Mouse (Mus musculus) stomach, embryonic 14.5 days (tissue): Measurements from ENCODE around the gene Ak5. TPM values are rescaled to one million over a fixed set of nuclear protein-coding genes. Genes with fewer than 3 reads are reported as not detected.

ENCODE experiments used
- ATAC-seq: fragments of 200-750 bp; cut with Nextera tagmentation; 2 replicates; pipeline ENCODE4 v1.8.0; 2017; ENCODE audit warnings: low read depth, moderate TSS enrichment; ENCODE audit not compliant: insufficient number of reproducible peaks, insufficient read depth, low FRiP score
- H3K27ac ChIP-seq: fragments of 300-500 bp; sonication (generic); 2 replicates; pipeline ENCODE4 v1.5.1; 2014; ENCODE audit warnings: mild to moderate bottlenecking, low read length, moderate library complexity, mixed read lengths
- H3K27me3 ChIP-seq: fragments of 300-500 bp; sonication (generic); 2 replicates; pipeline ENCODE4 v1.6.1; 2014; ENCODE audit warnings: low read length, control low read depth, mixed read lengths; ENCODE audit not compliant: control insufficient read depth, insufficient read depth
- H3K36me3 ChIP-seq: fragments of 300-500 bp; sonication (generic); 2 replicates; pipeline ENCODE4 v1.6.1; 2014; ENCODE audit warnings: mild to moderate bottlenecking, control low read depth, low read length, moderate library complexity, mixed read lengths; ENCODE audit not compliant: control insufficient read depth, insufficient read depth
- H3K4me1 ChIP-seq: fragments of 300-500 bp; sonication (generic); 2 replicates; pipeline ENCODE4 v1.6.1; 2014; ENCODE audit warnings: low read length, control low read depth, mixed read lengths; ENCODE audit not compliant: control insufficient read depth, insufficient read depth
- H3K4me2 ChIP-seq: fragments of 300-500 bp; sonication (generic); replicated peaks from 2 replicates; pipeline ENCODE4 v1.6.1; 2014; ENCODE audit warnings: low read depth, low read length, control low read depth
- H3K4me3 ChIP-seq: fragments of 300-500 bp; sonication (generic); 2 replicates; pipeline ENCODE4 v1.5.1; 2014; ENCODE audit warnings: low read depth, low read length, control low read depth
- H3K9ac ChIP-seq: fragments of 300-500 bp; sonication (generic); replicated peaks from 2 replicates; pipeline ENCODE4 v1.6.1; 2014; ENCODE audit warnings: low read depth, mild to moderate bottlenecking, control low read depth, low read length, moderate library complexity, mixed read lengths
- H3K9me3 ChIP-seq: fragments of 300-500 bp; sonication (generic); 2 replicates; pipeline ENCODE4 v1.6.1; 2016; ENCODE audit warnings: low read depth, low read length, control low read depth; ENCODE audit not compliant: control insufficient read depth
- WGBS: fragments of 180-500 bp; shearing (Covaris S2); extraction: QIAGEN DNeasy Blood & Tissue Kit; methylation state at CpG from one replicate; pipeline ENCODE4 v1.1.7; 2014; 5-methylcytosine and 5-hydroxymethylcytosine counted together
- polyA plus RNA-seq: library from polyadenylated mRNA; unstranded; fragments of >200 nt; fragmentation: Nextera tagmentation; extraction: Ambion mirVana; gene quantifications from 2 replicates; pipeline ENCODE4 v1.2.1, GENCODE M21; 2014

The Ak5 gene
- polyA plus RNA-seq, 1 experiment from 2014 or later = 8.1 TPM

DNA sequence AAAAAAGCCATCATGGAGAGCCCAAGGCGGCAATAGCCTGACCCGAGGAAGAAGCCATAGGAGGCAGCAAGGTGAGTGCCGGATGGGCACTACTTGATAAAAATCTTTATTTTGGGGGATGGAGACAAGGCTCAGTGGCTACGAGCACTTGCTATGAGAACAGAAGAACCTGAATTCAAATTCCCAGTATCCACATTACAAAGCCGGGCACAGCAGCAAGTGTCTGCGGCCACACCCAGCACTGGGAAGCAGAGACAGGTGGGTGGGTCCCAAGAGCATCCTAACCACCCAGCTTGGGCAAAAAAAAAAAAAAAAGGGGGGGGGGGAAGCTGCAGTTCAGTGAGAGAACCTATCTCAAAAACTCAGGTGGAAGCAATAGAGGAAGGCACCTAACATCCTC is 187.8 kb downstream of the Ak5 start:
- no peak overlapping the region for H3K9ac ChIP-seq
- no peaks in the 10 kb centered on the region for H3K27me3 ChIP-seq
- H3K36me3 ChIP-seq = no peaks in the 10 kb centered on the region
- H3K27ac ChIP-seq = no peak overlapping the region
- no peak overlapping the region for H3K4me3 ChIP-seq
- peaks cover 25% of the 10 kb centered on the region for H3K4me1 ChIP-seq
- 82% methylated on average over 6 of the region's 6 CpGs for WGBS
- no peak overlapping the region for H3K4me2 ChIP-seq
- no peaks in the 10 kb centered on the region for H3K9me3 ChIP-seq
- no peak for ATAC-seq

GRCm38 (mm10) chr3:152478599-152479435 is 189.3 kb downstream of the Ak5 start:
- peak overlapping the region; percentile 64 for H3K4me2 ChIP-seq
- ATAC-seq = peak; percentile 80
- peak overlapping the region; percentile 42; the same call in 1 of the 2 replicates for H3K9ac ChIP-seq
- H3K9me3 ChIP-seq = no peaks in the 10 kb centered on the region
- peaks cover 15% of the 10 kb centered on the region; the same call in 1 of the 2 replicates for H3K4me1 ChIP-seq
- 3% methylated on average over 14 of the region's 16 CpGs for WGBS
- H3K4me3 ChIP-seq = peak overlapping the region; percentile 37
- no peaks in the 10 kb centered on the region for H3K36me3 ChIP-seq
- H3K27me3 ChIP-seq = no peaks in the 10 kb centered on the region
- peak overlapping the region; percentile 72; the same call in 1 of the 2 replicates for H3K27ac ChIP-seq

DNA sequence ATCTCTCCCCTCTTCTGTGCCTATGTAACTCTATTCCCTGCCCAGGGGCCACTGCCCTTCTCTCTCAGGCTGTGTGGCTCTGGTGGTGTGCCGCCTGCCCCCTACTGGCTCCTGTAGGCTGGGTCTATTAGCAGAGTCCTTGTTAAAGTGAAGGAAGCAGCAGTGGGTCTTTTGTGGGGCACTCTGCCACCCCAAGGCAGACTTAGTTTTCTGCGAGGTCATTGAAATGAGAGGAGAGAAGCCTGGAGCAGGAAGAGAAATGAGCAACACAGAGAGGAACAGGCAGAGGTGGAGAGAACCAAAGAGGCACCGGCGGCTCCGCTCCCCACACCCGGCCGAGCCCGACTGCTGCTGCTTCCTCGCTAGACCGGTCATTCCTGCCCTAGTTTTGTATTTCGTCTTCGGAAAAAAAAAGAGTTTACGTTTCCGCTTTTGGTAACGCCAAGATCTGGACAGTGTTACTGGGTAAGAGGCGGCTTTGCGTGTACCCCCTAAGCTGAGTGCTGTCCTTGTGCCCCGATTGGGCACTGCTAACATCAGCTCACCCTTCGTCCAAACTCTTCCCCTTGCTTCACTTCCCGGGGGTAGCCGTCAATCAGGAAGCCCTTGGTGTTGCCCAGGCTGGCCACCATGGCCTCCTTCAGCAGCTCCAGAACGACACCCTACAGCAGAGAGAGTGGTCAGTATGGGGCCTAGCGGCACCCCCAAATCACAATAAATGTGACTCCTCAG is 190.2 kb downstream of the Ak5 start:
- no peaks in the 10 kb centered on the region for H3K27me3 ChIP-seq
- peaks cover 13% of the 10 kb centered on the region; the same call in 1 of the 2 replicates for H3K4me1 ChIP-seq
- H3K4me3 ChIP-seq = peak overlapping the region; percentile 37
- H3K36me3 ChIP-seq = no peaks in the 10 kb centered on the region
- H3K4me2 ChIP-seq = peak overlapping the region; percentile 64
- no peaks in the 10 kb centered on the region for H3K9me3 ChIP-seq
- WGBS = 4% methylated on average over 23 of the region's 23 CpGs
- H3K27ac ChIP-seq = peak overlapping the region; percentile 72
- peak overlapping the region; percentile 42; the same call in 1 of the 2 replicates for H3K9ac ChIP-seq
- ATAC-seq = peak; percentile 73

DNA sequence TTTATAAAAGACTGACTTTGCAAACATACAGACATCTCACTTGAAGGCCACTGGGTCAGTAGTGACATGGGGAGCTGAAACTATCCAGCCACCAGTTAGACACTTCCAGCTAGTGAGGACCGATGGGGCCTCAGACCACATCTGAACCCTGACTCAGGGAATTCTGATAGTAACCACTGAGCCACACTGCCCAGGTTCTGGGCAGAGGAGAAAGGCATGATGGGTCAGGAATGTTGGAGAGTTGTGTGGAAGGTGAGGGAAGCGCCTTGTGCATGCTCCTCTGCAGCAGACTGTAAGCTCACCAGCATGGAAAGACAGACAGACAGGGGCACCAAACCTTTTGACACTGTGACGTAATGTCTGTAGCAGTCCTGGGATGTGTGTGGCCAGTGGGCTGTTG is 192.3 kb downstream of the Ak5 start:
- 91% methylated on average over 3 of the region's 3 CpGs for WGBS
- no peak for ATAC-seq

DNA sequence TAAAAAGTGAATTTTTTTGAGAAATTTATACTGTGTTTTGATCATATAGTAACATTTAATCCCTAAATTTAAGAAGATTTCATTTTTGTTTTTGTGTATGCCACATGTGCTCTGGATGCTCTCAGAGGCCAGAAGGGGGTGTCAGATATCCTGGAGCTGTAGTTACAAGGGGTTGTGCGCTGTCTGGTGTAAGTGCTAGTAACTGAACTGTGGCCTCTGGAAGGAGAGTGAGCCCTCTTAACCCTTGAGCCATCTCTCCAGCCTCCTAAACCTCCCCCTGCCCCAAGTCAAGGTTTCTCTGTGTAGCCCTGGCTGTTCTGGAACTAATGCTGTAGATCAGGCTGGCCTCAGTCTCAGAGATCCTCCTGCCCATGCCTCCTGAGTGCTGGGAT is 192.9 kb downstream of the Ak5 start:
- ATAC-seq = no peak
- Histone ChIP-seq H3K27me3 (no peaks in the 10 kb centered on the region), H3K9ac (no peak overlapping the region), H3K4me1 (peaks cover 10% of the 10 kb centered on the region; the same call in 1 of the 2 replicates), H3K4me2 (no peak overlapping the region), H3K9me3 (no peaks in the 10 kb centered on the region), H3K36me3 (no peaks in the 10 kb centered on the region), H3K4me3 (no peak overlapping the region), H3K27ac (no peak overlapping the region)
- WGBS = 83% methylated on average over 1 of the region's 1 CpGs

More for the DNA sequence above, 192.3 kb downstream of the Ak5 start:
- Histone ChIP-seq H3K4me1 (peaks cover 10% of the 10 kb centered on the region; the same call in 1 of the 2 replicates), H3K4me2 (no peak overlapping the region), H3K9me3 (no peaks in the 10 kb centered on the region), H3K36me3 (no peaks in the 10 kb centered on the region), H3K27me3 (no peaks in the 10 kb centered on the region), H3K9ac (no peak overlapping the region), H3K4me3 (no peak overlapping the region), H3K27ac (no peak overlapping the region)

GRCm38 (mm10) chr3:152474582-152475277 is 193.4 kb downstream of the Ak5 start:
- peaks cover 10% of the 10 kb centered on the region; the same call in 1 of the 2 replicates for H3K4me1 ChIP-seq
- no peak overlapping the region for H3K4me3 ChIP-seq
- no peak overlapping the region for H3K4me2 ChIP-seq
- H3K27ac ChIP-seq = no peak overlapping the region
- no peaks in the 10 kb centered on the region for H3K36me3 ChIP-seq
- no peaks in the 10 kb centered on the region for H3K9me3 ChIP-seq
- no peaks in the 10 kb centered on the region for H3K27me3 ChIP-seq
- WGBS = 58% methylated on average over 15 of the region's 15 CpGs
- no peak overlapping the region for H3K9ac ChIP-seq
- no peak for ATAC-seq

GRCm38 (mm10) chr3:152472676-152473075 is 195.5 kb downstream of the Ak5 start:
- H3K4me3 ChIP-seq = no peak overlapping the region
- H3K27me3 ChIP-seq = no peaks in the 10 kb centered on the region
- no peak for ATAC-seq
- no peaks in the 10 kb centered on the region for H3K36me3 ChIP-seq
- H3K9me3 ChIP-seq = no peaks in the 10 kb centered on the region
- H3K27ac ChIP-seq = no peak overlapping the region
- 91% methylated on average over 16 of the region's 16 CpGs for WGBS
- 0 out of 2 replicates have a peak, but pooled peaks cover 3% of the 10 kb centered on the region for H3K4me1 ChIP-seq
- no peak overlapping the region for H3K9ac ChIP-seq
- no peak overlapping the region for H3K4me2 ChIP-seq

GRCm38 (mm10) chr3:152470347-152470746 is 197.8 kb downstream of the Ak5 start:
- no peaks in the 10 kb centered on the region for H3K9me3 ChIP-seq
- no peak overlapping the region for H3K9ac ChIP-seq
- no peaks in the 10 kb centered on the region for H3K36me3 ChIP-seq
- no peaks in the 10 kb centered on the region for H3K27me3 ChIP-seq
- H3K4me3 ChIP-seq = no peak overlapping the region
- 82% methylated on average over 9 of the region's 10 CpGs for WGBS
- ATAC-seq = no peak
- no peak overlapping the region for H3K27ac ChIP-seq
- no peaks in the 10 kb centered on the region for H3K4me1 ChIP-seq
- no peak overlapping the region for H3K4me2 ChIP-seq
